Mouse (Mus musculus): ENCODE measurements at regions not wholly inside any gene's neighbourhood (a gene's known extent, or its start where the extent isn't known, plus 50 kb on each side); places are given as distances from the start of the nearest gene placed in this dataset.

GRCm38 (mm10) chr1:186393005-186393404 is 275.9 kb upstream of the Lyplal1 start:
- no peak overlapping the region for H3K4me3 ChIP-seq
- peak; percentile 60 for TF ChIP-seq CTCF (IDR thresholded peaks at IDR 0.05)
- DNase-seq (ENCODE audit: extremely low spot score in 1 of 2, low spot score in 2 of 2) = peak; percentile 13 to 16
- intact Hi-C loops (cut with DNase I) = loop anchor here (2.0 kb wide), 1 partner anchor 320 kb away; no protein-coding TSS in a partner anchor
- H3K27ac ChIP-seq = no peak overlapping the region

GRCm38 (mm10) chr1:186384440-186384839 is 267.3 kb upstream of the Lyplal1 start:
- TF ChIP-seq CTCF (IDR thresholded peaks at IDR 0.05) = no peak
- no peak for DNase-seq (ENCODE audit: extremely low spot score in 1 of 2, low spot score in 2 of 2)
- Histone ChIP-seq H3K27ac (no peak overlapping the region), H3K4me3 (no peak overlapping the region)
- intact Hi-C loops (cut with DNase I) = loop anchor here (10.0 kb wide), 1 partner anchor 700 kb away; no protein-coding TSS in a partner anchor

GRCm38 (mm10) chr1:186383453-186383852 is 266.3 kb upstream of the Lyplal1 start:
- intact Hi-C loops (cut with DNase I) = loop anchor here (10.0 kb wide), 1 partner anchor 699 kb away; no protein-coding TSS in a partner anchor
- no peak for DNase-seq (ENCODE audit: extremely low spot score in 1 of 2, low spot score in 2 of 2)
- no peak overlapping the region for H3K27ac ChIP-seq
- TF ChIP-seq CTCF (IDR thresholded peaks at IDR 0.05) = no peak; the same call in none of the 2 replicates
- no peak overlapping the region for H3K4me3 ChIP-seq

- no peak for DNase-seq (ENCODE audit: extremely low spot score in 1 of 2, low spot score in 2 of 2)
- intact Hi-C loops (cut with DNase I) = loop anchor here (10.0 kb wide), 1 partner anchor 698 kb away; no protein-coding TSS in a partner anchor
- no peak overlapping the region for H3K27ac ChIP-seq
- no peak for TF ChIP-seq CTCF (IDR thresholded peaks at IDR 0.05)
- H3K4me3 ChIP-seq = no peak overlapping the region
Observed at GRCm38 (mm10) chr1:186383006-186383405, 265.9 kb upstream of the Lyplal1 start.

- no peak overlapping the region for H3K4me3 ChIP-seq
- no peak for DNase-seq (ENCODE audit: extremely low spot score in 1 of 2, low spot score in 2 of 2)
- intact Hi-C loops (cut with DNase I) = loop anchor here (10.0 kb wide), 1 partner anchor 695 kb away; no protein-coding TSS in a partner anchor
- no peak for TF ChIP-seq CTCF (IDR thresholded peaks at IDR 0.05)
- H3K27ac ChIP-seq = no peak overlapping the region
Observed at GRCm38 (mm10) chr1:186379938-186380847, 263.1 kb upstream of the Lyplal1 start.

GRCm38 (mm10) chr1:186376906-186377623 is 260.0 kb upstream of the Lyplal1 start:
- intact Hi-C loops (cut with DNase I) = no loop called here
- TF ChIP-seq CTCF (IDR thresholded peaks at IDR 0.05) = no peak
- Histone ChIP-seq H3K4me3 (no peak overlapping the region), H3K27ac (no peak overlapping the region)
- no peak for DNase-seq (ENCODE audit: extremely low spot score in 1 of 2, low spot score in 2 of 2)

GRCm38 (mm10) chr1:186374009-186374649 is 257.0 kb upstream of the Lyplal1 start:
- intact Hi-C loops (cut with DNase I) = no loop called here

GRCm38 (mm10) chr1:186373386-186373785 is 256.3 kb upstream of the Lyplal1 start:
- no peak for TF ChIP-seq CTCF (IDR thresholded peaks at IDR 0.05)
- intact Hi-C loops (cut with DNase I) = no loop called here
- Histone ChIP-seq H3K4me3 (no peak overlapping the region), H3K27ac (no peak overlapping the region)
- DNase-seq (ENCODE audit: extremely low spot score in 1 of 2, low spot score in 2 of 2) = no peak

More at GRCm38 (mm10) chr1:186374009-186374649, 257.0 kb upstream of the Lyplal1 start:
- DNase-seq (ENCODE audit: extremely low spot score in 1 of 2, low spot score in 2 of 2) = no peak
- no peak overlapping the region for H3K27ac ChIP-seq
- no peak for TF ChIP-seq CTCF (IDR thresholded peaks at IDR 0.05)
- no peak overlapping the region for H3K4me3 ChIP-seq

- TF ChIP-seq CTCF (IDR thresholded peaks at IDR 0.05) = no peak
- Histone ChIP-seq H3K27ac (no peak overlapping the region), H3K4me3 (no peak overlapping the region)
- intact Hi-C loops (cut with DNase I) = no loop called here
- DNase-seq (ENCODE audit: extremely low spot score in 1 of 2, low spot score in 2 of 2) = no peak
Observed at GRCm38 (mm10) chr1:186372770-186373353, 255.8 kb upstream of the Lyplal1 start.

GRCm38 (mm10) chr1:186363356-186363755 is 246.2 kb upstream of the Lyplal1 start:
- no peak for TF ChIP-seq CTCF (IDR thresholded peaks at IDR 0.05)
- intact Hi-C loops (cut with DNase I) = no loop called here
- Histone ChIP-seq H3K27ac (no peak overlapping the region), H3K4me3 (no peak overlapping the region)
- DNase-seq (ENCODE audit: extremely low spot score in 1 of 2, low spot score in 2 of 2) = no peak

- intact Hi-C loops (cut with DNase I) = no loop called here
- no peak for DNase-seq (ENCODE audit: extremely low spot score in 1 of 2, low spot score in 2 of 2)
- no peak for TF ChIP-seq CTCF (IDR thresholded peaks at IDR 0.05)
- no peak overlapping the region for H3K27ac ChIP-seq
- H3K4me3 ChIP-seq = no peak overlapping the region
Observed at GRCm38 (mm10) chr1:186358011-186358670, 241.0 kb upstream of the Lyplal1 start.
